Mouse (Mus musculus) limb, embryonic 13.5 days (tissue): ENCODE measurements at regions not wholly inside any gene's neighbourhood (a gene's known extent, or its start where the extent isn't known, plus 50 kb on each side); places are given as distances from the start of the nearest gene placed in this dataset.

ENCODE experiments used
- ATAC-seq: fragments of 200-750 bp; cut with Nextera tagmentation; 2 replicates; pipeline ENCODE4 v1.8.0; 2017; ENCODE audit warnings: low read depth, moderate number of reproducible peaks, moderate TSS enrichment; ENCODE audit not compliant: low FRiP score
- H3K27ac ChIP-seq: fragments of 300-500 bp; sonication (generic); 2 replicates; pipeline ENCODE4 v1.5.1; 2015; ENCODE audit warnings: inconsistent platforms, mild to moderate bottlenecking, moderate library complexity
- H3K27me3 ChIP-seq: fragments of 300-500 bp; sonication (generic); 2 replicates; pipeline ENCODE4 v1.6.1; 2015; ENCODE audit warnings: mild to moderate bottlenecking, inconsistent platforms
- H3K36me3 ChIP-seq: fragments of 300-500 bp; sonication (generic); 2 replicates; pipeline ENCODE4 v1.6.1; 2015; ENCODE audit warnings: inconsistent platforms, mild to moderate bottlenecking, moderate library complexity
- H3K4me1 ChIP-seq: fragments of 300-500 bp; sonication (generic); 2 replicates; pipeline ENCODE4 v1.6.1; 2015; ENCODE audit warnings: inconsistent platforms
- H3K4me2 ChIP-seq: fragments of 300-500 bp; sonication (generic); replicated peaks from 2 replicates; pipeline ENCODE4 v1.6.1; 2015; ENCODE audit warnings: inconsistent platforms, mild to moderate bottlenecking, moderate library complexity
- H3K4me3 ChIP-seq: fragments of 300-500 bp; sonication (generic); 2 replicates; pipeline ENCODE4 v1.5.1; 2015; ENCODE audit warnings: moderate library complexity, mild to moderate bottlenecking, inconsistent platforms
- H3K9ac ChIP-seq: fragments of 300-500 bp; sonication (generic); 2 replicates; pipeline ENCODE4 v1.6.1; 2015; ENCODE audit warnings: mild to moderate bottlenecking, inconsistent platforms
- H3K9me3 ChIP-seq: fragments of 300-500 bp; sonication (generic); 2 replicates; pipeline ENCODE4 v1.6.1; 2016; ENCODE audit warnings: inconsistent platforms
- WGBS: fragments of 180-500 bp; shearing (Covaris S2); methylation state at CpG from one replicate; pipeline ENCODE4 v1.1.7; 2015; 5-methylcytosine and 5-hydroxymethylcytosine counted together

GRCm38 (mm10) chr14:100600886-100601451 is 316.5 kb upstream of the Klf12 start:
- no peak for ATAC-seq

GRCm38 (mm10) chr14:100570026-100570425 is 285.5 kb upstream of the Klf12 start:
- Histone ChIP-seq H3K27ac (no peak overlapping the region), H3K4me1 (no peaks in the 10 kb centered on the region), H3K27me3 (no peaks in the 10 kb centered on the region), H3K9me3 (no peaks in the 10 kb centered on the region), H3K4me2 (no peak overlapping the region), H3K36me3 (no peaks in the 10 kb centered on the region), H3K9ac (no peak overlapping the region), H3K4me3 (no peak overlapping the region)
- ATAC-seq, result no peak

More at GRCm38 (mm10) chr14:100600886-100601451, 316.5 kb upstream of the Klf12 start:
- Histone ChIP-seq H3K27me3 (no peaks in the 10 kb centered on the region), H3K27ac (no peak overlapping the region), H3K4me3 (no peak overlapping the region), H3K9me3 (0 out of 2 replicates have a peak, but pooled peaks cover 3% of the 10 kb centered on the region), H3K36me3 (no peaks in the 10 kb centered on the region), H3K9ac (no peak overlapping the region), H3K4me2 (no peak overlapping the region), H3K4me1 (no peaks in the 10 kb centered on the region)
- 41% methylated on average over 7 of the region's 7 CpGs for WGBS

- no peaks in the 10 kb centered on the region for H3K9me3 ChIP-seq
- 79% methylated on average over 3 of the region's 3 CpGs for WGBS
These were observed 277.4 kb upstream of the Klf12 start for GRCm38 (mm10) chr14:100561884-100562283.

GRCm38 (mm10) chr14:100558378-100558777 is 273.9 kb upstream of the Klf12 start:
- Histone ChIP-seq H3K4me1 (peaks cover 4% of the 10 kb centered on the region), H3K9me3 (no peaks in the 10 kb centered on the region), H3K9ac (no peak overlapping the region), H3K27me3 (no peaks in the 10 kb centered on the region), H3K36me3 (no peaks in the 10 kb centered on the region), H3K4me3 (no peak overlapping the region), H3K27ac (no peak overlapping the region), H3K4me2 (0 out of 2 replicates have a peak overlapping the region, but pooled peaks have one; percentile 21)
- peak; percentile 89 for ATAC-seq
- WGBS, result 1% methylated on average over 4 of the region's 4 CpGs

More at GRCm38 (mm10) chr14:100561884-100562283, 277.4 kb upstream of the Klf12 start:
- no peaks in the 10 kb centered on the region for H3K27me3 ChIP-seq
- H3K4me3 ChIP-seq, result no peak overlapping the region
- H3K4me1 ChIP-seq, result peaks cover 4% of the 10 kb centered on the region
- no peak overlapping the region for H3K4me2 ChIP-seq
- ATAC-seq, result no peak
- no peaks in the 10 kb centered on the region for H3K36me3 ChIP-seq
- no peak overlapping the region for H3K9ac ChIP-seq
- no peak overlapping the region for H3K27ac ChIP-seq

GRCm38 (mm10) chr14:100552466-100552865 is 268.0 kb upstream of the Klf12 start:
- Histone ChIP-seq H3K27me3 (no peaks in the 10 kb centered on the region), H3K4me1 (no peaks in the 10 kb centered on the region), H3K4me2 (no peak overlapping the region), H3K36me3 (no peaks in the 10 kb centered on the region), H3K9me3 (no peaks in the 10 kb centered on the region), H3K9ac (no peak overlapping the region), H3K4me3 (no peak overlapping the region), H3K27ac (no peak overlapping the region)
- ATAC-seq, result no peak
- WGBS, result 68% methylated on average over 2 of the region's 2 CpGs

GRCm38 (mm10) chr14:100550266-100550665 is 265.8 kb upstream of the Klf12 start:
- Histone ChIP-seq H3K4me3 (no peak overlapping the region), H3K27ac (no peak overlapping the region), H3K27me3 (no peaks in the 10 kb centered on the region), H3K9ac (no peak overlapping the region), H3K36me3 (no peaks in the 10 kb centered on the region), H3K9me3 (no peaks in the 10 kb centered on the region), H3K4me1 (no peaks in the 10 kb centered on the region), H3K4me2 (no peak overlapping the region)
- ATAC-seq, result no peak
- WGBS, result 73% methylated on average over 3 of the region's 3 CpGs

- no peak for ATAC-seq
- Histone ChIP-seq H3K4me2 (no peak overlapping the region), H3K4me3 (no peak overlapping the region), H3K36me3 (no peaks in the 10 kb centered on the region), H3K27ac (no peak overlapping the region), H3K9ac (no peak overlapping the region), H3K9me3 (no peaks in the 10 kb centered on the region), H3K27me3 (no peaks in the 10 kb centered on the region), H3K4me1 (no peaks in the 10 kb centered on the region)
- 85% methylated on average over 2 of the region's 2 CpGs for WGBS
These were observed 245.7 kb upstream of the Klf12 start for GRCm38 (mm10) chr14:100530217-100530616.

- no peak overlapping the region for H3K9ac ChIP-seq
- no peak for ATAC-seq
- no peaks in the 10 kb centered on the region for H3K36me3 ChIP-seq
- no peaks in the 10 kb centered on the region for H3K4me1 ChIP-seq
- H3K4me3 ChIP-seq, result no peak overlapping the region
- no peaks in the 10 kb centered on the region for H3K9me3 ChIP-seq
- no peak overlapping the region for H3K4me2 ChIP-seq
- H3K27ac ChIP-seq, result no peak overlapping the region
- WGBS, result 82% methylated on average over 1 of the region's 1 CpGs
- no peaks in the 10 kb centered on the region for H3K27me3 ChIP-seq
These were observed 245.3 kb upstream of the Klf12 start for GRCm38 (mm10) chr14:100529758-100530157.

- Histone ChIP-seq H3K36me3 (no peaks in the 10 kb centered on the region), H3K4me2 (no peak overlapping the region), H3K4me3 (no peak overlapping the region), H3K9ac (no peak overlapping the region), H3K27ac (no peak overlapping the region), H3K27me3 (no peaks in the 10 kb centered on the region), H3K4me1 (no peaks in the 10 kb centered on the region), H3K9me3 (no peaks in the 10 kb centered on the region)
- no peak for ATAC-seq
- WGBS, result 62% methylated on average over 2 of the region's 2 CpGs
These were observed 224.9 kb upstream of the Klf12 start for GRCm38 (mm10) chr14:100509396-100509795.

- H3K36me3 ChIP-seq, result no peaks in the 10 kb centered on the region
- no peak overlapping the region for H3K4me3 ChIP-seq
- no peaks in the 10 kb centered on the region for H3K27me3 ChIP-seq
- ATAC-seq, result no peak
- H3K9ac ChIP-seq, result no peak overlapping the region
- 87% methylated on average over 3 of the region's 3 CpGs for WGBS
- no peak overlapping the region for H3K4me2 ChIP-seq
- no peaks in the 10 kb centered on the region for H3K4me1 ChIP-seq
- no peaks in the 10 kb centered on the region for H3K9me3 ChIP-seq
- H3K27ac ChIP-seq, result no peak overlapping the region
These were observed 223.6 kb upstream of the Klf12 start for GRCm38 (mm10) chr14:100508087-100508486.

GRCm38 (mm10) chr14:100507616-100508015 is 223.1 kb upstream of the Klf12 start:
- no peak for ATAC-seq
- H3K9me3 ChIP-seq, result no peaks in the 10 kb centered on the region

GRCm38 (mm10) chr14:100488837-100489236 is 204.4 kb upstream of the Klf12 start:
- Histone ChIP-seq H3K4me2 (no peak overlapping the region), H3K27me3 (no peaks in the 10 kb centered on the region), H3K27ac (no peak overlapping the region), H3K36me3 (no peaks in the 10 kb centered on the region), H3K9ac (no peak overlapping the region), H3K4me3 (no peak overlapping the region), H3K9me3 (no peaks in the 10 kb centered on the region), H3K4me1 (no peaks in the 10 kb centered on the region)
- no peak for ATAC-seq
- WGBS, result 72% methylated on average over 7 of the region's 7 CpGs

More at GRCm38 (mm10) chr14:100507616-100508015, 223.1 kb upstream of the Klf12 start:
- no peak overlapping the region for H3K4me2 ChIP-seq
- H3K27me3 ChIP-seq, result no peaks in the 10 kb centered on the region
- no peaks in the 10 kb centered on the region for H3K4me1 ChIP-seq
- H3K36me3 ChIP-seq, result no peaks in the 10 kb centered on the region
- no peak overlapping the region for H3K9ac ChIP-seq
- H3K27ac ChIP-seq, result no peak overlapping the region
- H3K4me3 ChIP-seq, result no peak overlapping the region

- Histone ChIP-seq H3K9ac (no peak overlapping the region), H3K27me3 (no peaks in the 10 kb centered on the region), H3K9me3 (no peaks in the 10 kb centered on the region), H3K4me2 (no peak overlapping the region), H3K4me3 (no peak overlapping the region), H3K4me1 (no peaks in the 10 kb centered on the region), H3K27ac (no peak overlapping the region), H3K36me3 (no peaks in the 10 kb centered on the region)
- WGBS, result 69% methylated on average over 3 of the region's 3 CpGs
- ATAC-seq, result no peak
These were observed 201.0 kb upstream of the Klf12 start for GRCm38 (mm10) chr14:100485489-100485888.
